Mouse (Mus musculus) G1E (cell line): ENCODE data around the gene Uox. TPM values are rescaled to one million over a fixed set of nuclear protein-coding genes. Genes with fewer than 3 reads are reported as not detected.

ENCODE experiments used
- ATAC-seq: 2 replicates; pipeline ENCODE4 v1.8.0; 2016; ENCODE audit warnings: mild to moderate bottlenecking; ENCODE audit not compliant: insufficient number of reproducible peaks, poor library complexity, low FRiP score, severe bottlenecking; ENCODE audit errors: extremely low read depth
- DNase-seq: peaks from one replicate; pipeline ENCODE4 v3.0.0; 2012; ENCODE audit warnings: low spot score
- H3K27me3 ChIP-seq: 2 replicates; pipeline ENCODE4 v1.6.1; 2012; ENCODE audit warnings: mild to moderate bottlenecking, low read length, inconsistent platforms; ENCODE audit not compliant: insufficient read depth
- H3K36me3 ChIP-seq: replicated peaks from 2 replicates; pipeline ENCODE3; 2012; ENCODE audit warnings: mild to moderate bottlenecking, inconsistent platforms
- H3K4me1 ChIP-seq: 2 replicates; pipeline ENCODE4 v1.6.1; 2012; ENCODE audit warnings: low read depth, low read length, inconsistent platforms, mixed read lengths; ENCODE audit not compliant: insufficient read depth
- H3K4me3 ChIP-seq: 2 replicates; pipeline ENCODE4 v1.5.1; 2012; ENCODE audit warnings: low read depth, mild to moderate bottlenecking, inconsistent platforms, low read length, moderate library complexity, mixed read lengths
- H3K9me3 ChIP-seq: replicated peaks from 2 replicates; pipeline ENCODE4 v1.6.1; 2012; ENCODE audit warnings: inconsistent platforms
- CTCF ChIP-seq: IDR thresholded peaks from 2 replicates; pipeline ENCODE4 v1.5.1; 2012; ENCODE audit warnings: low read depth, low read length, inconsistent platforms, mixed read lengths
- GATA1 ChIP-seq: IDR thresholded peaks from 2 replicates; pipeline ENCODE4 v1.6.1; 2012; ENCODE audit warnings: borderline replicate concordance, low read length, inconsistent platforms, mixed read lengths
- GATA2 ChIP-seq: IDR thresholded peaks from 2 replicates; pipeline ENCODE4 v1.6.1; 2012; ENCODE audit warnings: low read depth, low read length, inconsistent platforms, borderline replicate concordance
- POLR2AphosphoS5 ChIP-seq: IDR thresholded peaks from 2 replicates; pipeline ENCODE4 v1.6.1; 2012; ENCODE audit warnings: low read depth, low read length, inconsistent platforms; ENCODE audit not compliant: insufficient replicate concordance
- TAL1 ChIP-seq: conservative IDR thresholded peaks from 2 replicates; pipeline ENCODE4 v1.6.1; 2012; ENCODE audit warnings: low read depth, low read length, inconsistent platforms, mixed read lengths
- polyA plus RNA-seq: library from polyadenylated mRNA; stranded (reverse); fragments of >175 nt; gene quantifications from 2 replicates; pipeline ENCODE4 v1.2.3, GENCODE M21; 2012
- total RNA-seq, 2 experiments: library from RNA; stranded (forward) in 1 of 2; stranded (reverse) in 1 of 2; fragments of 200-1000 nt in 1 of 2; fragments of >200 nt in 1 of 2; fragmentation: Nextera tagmentation in 1 of 2; gene quantifications; 2 replicates each; pipeline ENCODE4 v1.2.3; 2014 to 2017

The Uox gene
- total and polyA plus RNA-seq, 3 experiments = 0.22 TPM; not detected in 2

GRCm38 (mm10) chr3:146659321-146659720, 89.1 kb downstream of the Uox start:
- TF ChIP-seq TAL1 = no peak
- no peak for TF ChIP-seq POLR2AphosphoS5
- no peak for TF ChIP-seq GATA1
- TF ChIP-seq CTCF = no peak
- no peak for TF ChIP-seq GATA2
- peaks cover 7% of the 10 kb centered on the region; the same call in 1 of the 2 replicates for H3K27me3 ChIP-seq
- peaks cover 28% of the 10 kb centered on the region for H3K4me1 ChIP-seq
- H3K36me3 ChIP-seq = peaks cover 12% of the 10 kb centered on the region
- no peak overlapping the region for H3K4me3 ChIP-seq
- no peaks in the 10 kb centered on the region for H3K9me3 ChIP-seq
- DNase-seq (no peak), ATAC-seq (no peak)

GRCm38 (mm10) chr3:146661001-146661400, 90.8 kb downstream of the Uox start:
- no peaks in the 10 kb centered on the region for H3K9me3 ChIP-seq
- DNase-seq = no peak
- no peak for ATAC-seq
- TF ChIP-seq TAL1 (no peak), GATA2 (no peak), GATA1 (no peak)
- H3K4me3 ChIP-seq = no peak overlapping the region
- peaks cover 13% of the 10 kb centered on the region for H3K4me1 ChIP-seq
- peaks cover 9% of the 10 kb centered on the region; the same call in 1 of the 2 replicates for H3K27me3 ChIP-seq
- peaks cover 12% of the 10 kb centered on the region for H3K36me3 ChIP-seq

GRCm38 (mm10) chr3:146661907-146662306, 91.7 kb downstream of the Uox start:
- Histone ChIP-seq H3K4me3 (no peak overlapping the region), H3K36me3 (peaks cover 12% of the 10 kb centered on the region), H3K4me1 (peaks cover 13% of the 10 kb centered on the region), H3K9me3 (no peaks in the 10 kb centered on the region), H3K27me3 (peaks cover 9% of the 10 kb centered on the region; the same call in 1 of the 2 replicates)
- TF ChIP-seq CTCF (no peak), GATA2 (no peak), GATA1 (no peak), TAL1 (no peak), POLR2AphosphoS5 (no peak)
- no peak for ATAC-seq
- no peak for DNase-seq

DNA sequence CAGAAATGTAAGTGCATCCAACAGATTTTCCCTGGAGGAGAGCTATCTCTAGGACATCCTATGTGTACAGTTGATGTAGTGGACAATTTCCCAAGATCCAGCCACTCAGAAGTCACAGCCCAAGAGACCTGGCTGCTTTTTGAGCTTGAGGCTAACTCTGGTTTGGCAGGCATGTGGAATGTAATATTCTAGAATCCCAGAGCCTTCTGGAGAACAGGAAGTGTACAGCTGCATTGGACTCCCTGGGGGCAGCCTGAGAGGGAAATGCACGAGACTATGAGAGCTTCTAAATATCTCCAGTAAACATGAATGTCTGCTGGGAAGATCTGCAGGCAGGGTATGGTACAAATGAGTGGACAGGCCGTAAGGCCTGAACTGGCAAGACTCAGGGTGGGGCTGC, 100.9 kb downstream of the Uox start:
- H3K4me1 ChIP-seq = no peaks in the 10 kb centered on the region
- H3K9me3 ChIP-seq = no peaks in the 10 kb centered on the region
- TF ChIP-seq GATA2 = no peak
- DNase-seq (no peak), ATAC-seq (no peak)
- H3K4me3 ChIP-seq = no peak overlapping the region
- H3K36me3 ChIP-seq = no peaks in the 10 kb centered on the region
- peaks cover 6% of the 10 kb centered on the region; the same call in 1 of the 2 replicates for H3K27me3 ChIP-seq

- H3K4me1 ChIP-seq = peaks cover 3% of the 10 kb centered on the region; the same call in 1 of the 2 replicates
- peaks cover 6% of the 10 kb centered on the region; the same call in 1 of the 2 replicates for H3K27me3 ChIP-seq
- no peaks in the 10 kb centered on the region for H3K9me3 ChIP-seq
- H3K36me3 ChIP-seq = peaks cover 7% of the 10 kb centered on the region
- no peak for TF ChIP-seq CTCF
- no peak for TF ChIP-seq POLR2AphosphoS5
- TF ChIP-seq TAL1 = no peak
- TF ChIP-seq GATA2 = no peak
- TF ChIP-seq GATA1 = no peak
- DNase-seq (no peak), ATAC-seq (no peak)
- no peak overlapping the region for H3K4me3 ChIP-seq
Measured at GRCm38 (mm10) chr3:146675101-146675500, 104.9 kb downstream of the Uox start.

DNA sequence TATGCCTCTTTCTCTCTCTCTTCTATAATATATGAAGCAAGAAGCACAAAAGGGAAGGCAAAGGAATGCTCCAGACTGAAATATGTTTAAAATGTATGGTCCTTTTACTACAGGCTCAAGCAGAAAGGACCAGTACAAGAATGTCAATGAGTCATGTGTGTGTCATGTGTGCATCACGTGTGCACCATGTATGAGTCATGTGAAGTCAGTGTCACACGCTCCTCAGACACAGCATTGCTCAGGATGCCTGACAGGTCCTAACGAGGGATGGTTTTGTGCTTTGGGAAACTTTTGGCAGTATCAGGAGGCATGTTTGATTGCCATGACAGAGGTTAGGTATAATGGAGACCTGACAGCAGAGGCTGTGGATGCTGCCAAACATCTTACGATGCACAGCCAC, 106.0 kb downstream of the Uox start:
- Histone ChIP-seq H3K4me3 (no peak overlapping the region), H3K27me3 (peaks cover 2% of the 10 kb centered on the region; the same call in 1 of the 2 replicates), H3K36me3 (peaks cover 10% of the 10 kb centered on the region), H3K4me1 (peaks cover 9% of the 10 kb centered on the region), H3K9me3 (no peaks in the 10 kb centered on the region)
- ATAC-seq (no peak), DNase-seq (no peak)
- TF ChIP-seq TAL1 = no peak
- TF ChIP-seq CTCF = no peak
- TF ChIP-seq GATA1 = no peak
- no peak for TF ChIP-seq GATA2
- TF ChIP-seq POLR2AphosphoS5 = no peak

DNA sequence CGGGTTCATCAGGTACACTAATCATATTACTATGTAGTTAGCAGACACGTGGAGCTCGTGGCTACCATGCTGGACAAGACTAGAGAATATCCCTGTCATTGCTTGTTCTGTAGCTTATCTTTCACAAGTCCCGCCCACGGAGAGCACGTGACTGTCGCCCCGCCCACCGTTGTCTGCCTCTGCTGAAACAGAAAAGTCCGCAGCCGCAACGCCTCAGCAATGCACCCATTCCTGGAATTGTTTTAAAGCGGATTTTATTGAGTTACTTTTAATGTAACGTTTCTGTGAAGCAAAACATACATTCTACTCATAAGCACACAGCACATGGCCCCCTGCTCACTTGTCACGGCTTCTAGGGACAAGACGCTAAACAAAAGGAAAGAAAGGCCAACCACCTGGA, 109.4 kb downstream of the Uox start:
- Histone ChIP-seq H3K4me3 (no peak overlapping the region), H3K36me3 (peaks cover 10% of the 10 kb centered on the region), H3K9me3 (no peaks in the 10 kb centered on the region), H3K4me1 (peaks cover 31% of the 10 kb centered on the region), H3K27me3 (no peaks in the 10 kb centered on the region)
- ATAC-seq (no peak), DNase-seq (no peak)
- TF ChIP-seq GATA1 (no peak), GATA2 (no peak), CTCF (no peak), POLR2AphosphoS5 (no peak), TAL1 (no peak)
